Mouse (Mus musculus) kidney, postnatal 0 days (tissue): ENCODE results near the gene Rock2. TPM values are rescaled to one million over a fixed set of nuclear protein-coding genes. Genes with fewer than 3 reads are reported as not detected.
A peak's percentile ranks its signal among the peaks of the same experiment; 100 is the strongest.

Source experiments
- ATAC-seq: fragments of 200-750 bp; cut with Nextera tagmentation; replicated peaks from 2 replicates; pipeline ENCODE4 v1.8.0; 2017; ENCODE audit warnings: low read depth, moderate number of reproducible peaks, moderate TSS enrichment, moderate library complexity; ENCODE audit not compliant: low FRiP score
- DNase-seq: peaks from one replicate; pipeline ENCODE4 v3.0.0-alpha.2; 2016; ENCODE audit warnings: low spot score
- H3K27ac ChIP-seq: fragments of 300-500 bp; sonication (generic); 2 replicates; pipeline ENCODE4 v1.5.1; 2014; ENCODE audit warnings: mild to moderate bottlenecking
- H3K27me3 ChIP-seq: fragments of 300-500 bp; sonication (generic); 2 replicates; pipeline ENCODE4 v1.6.1; 2014; ENCODE audit warnings: low read length, mixed read lengths; ENCODE audit not compliant: insufficient read depth
- H3K36me3 ChIP-seq: fragments of 300-500 bp; sonication (generic); 2 replicates; pipeline ENCODE4 v1.6.1; 2014; ENCODE audit warnings: low read length, mixed read lengths; ENCODE audit not compliant: insufficient read depth
- H3K4me1 ChIP-seq: fragments of 300-500 bp; sonication (generic); replicated peaks from 2 replicates; pipeline ENCODE4 v1.6.1; 2014; ENCODE audit warnings: antibody characterized with exemption, low read length, mixed read lengths; ENCODE audit not compliant: insufficient read depth
- H3K4me2 ChIP-seq: fragments of 300-500 bp; sonication (generic); 2 replicates; pipeline ENCODE4 v1.6.1; 2014; ENCODE audit warnings: mild to moderate bottlenecking, low read length, moderate library complexity, mixed read lengths
- H3K4me3 ChIP-seq: fragments of 300-500 bp; sonication (generic); replicated peaks from 2 replicates; pipeline ENCODE4 v1.5.1; 2014; ENCODE audit warnings: low read depth, low read length
- H3K9ac ChIP-seq: fragments of 300-500 bp; sonication (generic); 2 replicates; pipeline ENCODE4 v1.6.1; 2014; ENCODE audit warnings: low read depth, low read length
- H3K9me3 ChIP-seq: fragments of 300-500 bp; sonication (generic); replicated peaks from 2 replicates; pipeline ENCODE4 v1.6.1; 2016; ENCODE audit warnings: low read length, inconsistent platforms, mixed read lengths
- CTCF ChIP-seq: IDR thresholded peaks from 2 replicates; pipeline ENCODE4 v1.5.1; 2016; ENCODE audit warnings: antibody characterized with exemption, low read depth, mild to moderate bottlenecking, moderate library complexity
- WGBS: fragments of 180-500 bp; shearing (Covaris S2); extraction: QIAGEN DNeasy Blood & Tissue Kit; methylation state at CpG from one replicate; pipeline ENCODE4 v1.1.7; 2014; 5-methylcytosine and 5-hydroxymethylcytosine counted together
- polyA plus RNA-seq: library from polyadenylated mRNA; unstranded; fragments of >200 nt; fragmentation: Nextera tagmentation; extraction: Ambion mirVana; gene quantifications from 2 replicates; pipeline ENCODE4 v1.2.1, GENCODE M21; 2015

The Rock2 gene
- polyA plus RNA-seq, 1 experiment from 2014 or later, result 15.9 TPM

DNA sequence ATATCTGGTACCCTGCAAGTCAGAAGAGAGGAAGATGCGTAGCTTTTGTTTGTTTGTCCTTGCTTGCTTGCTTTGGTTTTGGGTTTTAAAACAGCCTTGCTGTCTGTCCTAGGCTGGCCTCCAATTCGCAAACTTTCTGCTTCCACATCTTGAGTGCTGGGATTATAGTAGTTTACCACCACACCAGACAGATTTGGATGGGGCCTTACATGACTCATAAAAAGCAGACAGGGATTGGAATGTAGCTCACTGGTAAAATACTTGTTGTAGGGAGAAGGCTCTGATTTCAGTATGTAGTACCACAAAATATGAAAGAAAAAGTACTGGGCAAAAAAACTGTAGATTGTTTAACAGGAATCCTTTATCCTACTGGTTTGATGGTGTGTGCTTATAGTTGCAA is 72.1 kb downstream of the Rock2 start:
- Histone ChIP-seq H3K4me3 (no peak overlapping the region), H3K9ac (no peak overlapping the region), H3K4me1 (no peaks in the 10 kb centered on the region), H3K4me2 (no peak overlapping the region), H3K36me3 (peaks cover 28% of the 10 kb centered on the region), H3K9me3 (no peaks in the 10 kb centered on the region), H3K27ac (no peak overlapping the region), H3K27me3 (no peaks in the 10 kb centered on the region)
- no peak for DNase-seq
- WGBS, result 93% methylated on average over 2 of the region's 2 CpGs
- ATAC-seq, result no peak
- TF ChIP-seq CTCF, result no peak

DNA sequence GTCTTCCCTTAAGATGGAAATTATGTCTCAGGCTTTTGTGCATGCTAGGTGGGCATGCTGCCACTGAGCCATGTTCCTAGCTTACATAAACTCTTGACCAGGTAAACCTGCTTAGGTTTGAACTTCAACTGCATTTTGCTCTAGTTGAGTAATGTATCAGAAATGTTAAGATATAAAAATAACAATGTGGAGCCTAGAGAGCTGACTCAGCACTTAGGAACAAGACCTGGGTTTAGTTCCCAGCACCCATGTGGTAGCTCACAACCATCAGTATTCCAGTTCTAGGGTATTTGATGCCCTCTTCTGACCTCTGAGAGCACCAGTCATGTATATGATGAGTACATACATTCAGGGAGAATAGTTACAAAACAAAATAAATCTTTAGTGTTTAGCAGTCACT is 82.4 kb downstream of the Rock2 start:
- Histone ChIP-seq H3K27ac (no peak overlapping the region), H3K9ac (no peak overlapping the region), H3K4me1 (no peaks in the 10 kb centered on the region), H3K4me3 (no peak overlapping the region), H3K9me3 (no peaks in the 10 kb centered on the region), H3K27me3 (no peaks in the 10 kb centered on the region), H3K36me3 (peaks cover 47% of the 10 kb centered on the region), H3K4me2 (no peak overlapping the region)
- ATAC-seq (no peak), DNase-seq (no peak)
- no peak for TF ChIP-seq CTCF

DNA sequence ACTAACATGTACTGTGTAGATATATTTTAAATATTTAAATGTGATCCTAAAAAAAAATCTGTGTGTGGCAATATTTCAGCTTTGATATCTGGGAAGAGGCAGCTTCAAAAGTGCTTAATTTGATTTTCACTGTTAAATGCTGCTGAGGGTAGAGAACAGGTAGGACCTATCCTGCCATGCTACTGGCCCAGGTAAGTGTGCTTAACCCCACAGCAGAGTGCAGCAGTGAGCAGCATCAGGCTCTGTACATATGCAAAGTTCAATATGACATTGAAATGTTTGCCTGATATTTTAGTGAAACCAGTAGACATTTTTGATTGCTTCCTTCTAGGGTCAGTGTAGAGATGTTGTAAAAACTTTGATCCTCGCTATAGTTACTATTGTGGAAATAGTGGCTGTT is 91.1 kb downstream of the Rock2 start:
- Histone ChIP-seq H3K36me3 (peaks cover 13% of the 10 kb centered on the region; the same call in 1 of the 2 replicates), H3K9ac (no peak overlapping the region), H3K27me3 (no peaks in the 10 kb centered on the region), H3K9me3 (no peaks in the 10 kb centered on the region), H3K27ac (no peak overlapping the region), H3K4me1 (no peaks in the 10 kb centered on the region), H3K4me3 (no peak overlapping the region), H3K4me2 (no peak overlapping the region)
- TF ChIP-seq CTCF, result peak; percentile 33; the same call in 1 of the 2 replicates
- DNase-seq (no peak), ATAC-seq (no peak)
- WGBS, result 88% methylated on average over 1 of the region's 1 CpGs

DNA sequence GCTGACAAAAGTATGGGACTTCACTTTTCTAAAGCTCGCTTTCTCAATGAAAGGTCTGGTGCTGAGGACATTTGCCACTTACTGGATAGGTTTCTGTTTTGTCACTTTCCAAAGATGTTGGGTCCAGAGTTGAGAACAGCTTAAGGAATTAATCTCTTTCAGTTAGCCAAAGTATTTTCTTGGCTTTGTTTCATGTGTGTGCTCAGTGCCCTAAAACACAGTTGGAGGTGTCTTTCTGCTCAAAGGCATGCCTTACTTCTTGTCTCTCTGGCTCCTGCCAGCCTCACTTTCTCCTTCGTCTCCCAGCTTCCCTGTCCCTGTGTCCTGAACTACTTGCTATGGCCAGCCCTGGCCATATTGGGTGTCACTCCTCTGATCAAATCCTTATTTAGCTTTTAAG is 96.7 kb downstream of the Rock2 start:
- ATAC-seq (no peak), DNase-seq (no peak)
- H3K9ac ChIP-seq, result no peak overlapping the region
- H3K4me3 ChIP-seq, result no peak overlapping the region
- no peaks in the 10 kb centered on the region for H3K4me1 ChIP-seq
- no peaks in the 10 kb centered on the region for H3K36me3 ChIP-seq
- TF ChIP-seq CTCF, result no peak
- no peak overlapping the region for H3K27ac ChIP-seq
- H3K27me3 ChIP-seq, result no peaks in the 10 kb centered on the region
- WGBS, result 81% methylated on average over 2 of the region's 2 CpGs
- H3K9me3 ChIP-seq, result no peaks in the 10 kb centered on the region
- H3K4me2 ChIP-seq, result no peak overlapping the region

DNA sequence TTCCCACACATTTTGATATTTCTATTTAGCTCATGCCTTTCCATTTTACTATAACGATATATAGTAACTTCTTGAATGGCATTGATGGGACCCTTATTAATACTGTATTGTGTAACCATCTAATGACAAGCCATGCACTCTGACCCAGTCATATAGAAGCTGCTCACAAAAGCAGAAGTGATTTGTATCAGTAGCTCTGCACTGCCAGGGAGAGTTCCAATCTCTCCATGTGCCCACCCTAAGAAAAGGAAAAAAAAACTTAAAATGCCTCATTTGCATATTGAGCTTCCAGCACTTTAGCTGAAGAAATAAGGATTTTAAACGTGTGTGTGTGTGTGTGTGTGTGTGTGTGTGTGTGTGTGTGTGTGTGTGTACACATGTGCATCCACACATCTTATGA is 97.7 kb downstream of the Rock2 start:
- TF ChIP-seq CTCF, result no peak
- no peak overlapping the region for H3K27ac ChIP-seq
- H3K36me3 ChIP-seq, result no peaks in the 10 kb centered on the region
- no peak overlapping the region for H3K4me3 ChIP-seq
- H3K9ac ChIP-seq, result no peak overlapping the region
- no peaks in the 10 kb centered on the region for H3K27me3 ChIP-seq
- DNase-seq, result no peak
- WGBS, result 84% methylated on average over 2 of the region's 2 CpGs
- ATAC-seq, result no peak
- no peaks in the 10 kb centered on the region for H3K4me1 ChIP-seq
- no peaks in the 10 kb centered on the region for H3K9me3 ChIP-seq
- no peak overlapping the region for H3K4me2 ChIP-seq

DNA sequence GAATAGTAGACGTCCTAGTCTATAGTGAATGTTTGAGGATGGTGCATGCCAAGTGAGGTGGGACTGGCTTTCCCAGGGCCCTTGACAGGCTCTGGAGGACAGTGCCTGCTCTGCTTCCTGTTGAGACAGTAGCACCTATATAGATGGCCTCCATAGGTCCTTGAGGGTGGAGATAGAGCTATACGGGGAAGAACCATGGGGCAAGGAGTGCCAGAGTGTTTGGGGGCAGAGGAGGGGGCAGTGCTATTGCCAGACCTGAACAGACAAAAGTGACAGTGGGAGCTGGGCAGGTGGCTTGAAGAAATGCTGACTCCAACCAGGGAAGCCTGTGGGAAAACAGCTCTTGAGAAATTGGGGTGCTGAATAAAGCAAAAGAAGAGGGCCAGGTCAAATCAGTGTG is 99.6 kb downstream of the Rock2 start:
- WGBS, result 96% methylated on average over 2 of the region's 2 CpGs
- Histone ChIP-seq H3K36me3 (no peaks in the 10 kb centered on the region), H3K4me2 (no peak overlapping the region), H3K9me3 (no peaks in the 10 kb centered on the region), H3K9ac (no peak overlapping the region), H3K27ac (no peak overlapping the region), H3K4me3 (no peak overlapping the region), H3K4me1 (peaks cover 4% of the 10 kb centered on the region; the same call in 1 of the 2 replicates), H3K27me3 (no peaks in the 10 kb centered on the region)
- DNase-seq (no peak), ATAC-seq (no peak)
- TF ChIP-seq CTCF, result no peak

DNA sequence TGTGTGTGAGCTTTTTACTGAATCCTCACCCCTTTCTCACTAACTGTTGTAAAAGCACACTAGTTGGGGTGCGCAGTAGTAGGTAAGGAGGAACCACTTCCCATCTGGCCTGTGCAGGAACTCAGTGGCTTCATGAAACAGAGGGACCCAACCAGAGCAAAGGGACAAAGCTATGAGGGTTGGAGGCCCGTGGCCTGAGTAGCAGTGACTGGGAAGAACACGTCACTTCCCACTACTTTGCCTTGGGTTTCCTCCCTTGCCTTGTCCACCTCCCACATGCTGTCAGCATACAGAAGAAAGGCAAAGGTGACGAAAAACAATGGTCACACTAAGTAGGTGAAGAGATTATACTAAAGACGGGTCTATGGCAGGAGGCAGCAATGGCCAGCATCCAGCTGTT is 101.6 kb downstream of the Rock2 start:
- no peak overlapping the region for H3K9ac ChIP-seq
- no peaks in the 10 kb centered on the region for H3K36me3 ChIP-seq
- H3K9me3 ChIP-seq, result no peaks in the 10 kb centered on the region
- peaks cover 5% of the 10 kb centered on the region; the same call in 1 of the 2 replicates for H3K4me1 ChIP-seq
- no peak for TF ChIP-seq CTCF
- H3K4me3 ChIP-seq, result no peak overlapping the region
- H3K4me2 ChIP-seq, result no peak overlapping the region
- H3K27me3 ChIP-seq, result no peaks in the 10 kb centered on the region
- DNase-seq (no peak), ATAC-seq (no peak)
- WGBS, result 78% methylated on average over 5 of the region's 5 CpGs
- H3K27ac ChIP-seq, result no peak overlapping the region
